Mouse (Mus musculus) myocyte (in vitro differentiated cells): ENCODE data around the gene Cnot3.

Experiments used
- MAX ChIP-seq: IDR thresholded peaks from one replicate; pipeline ENCODE4 v1.6.1; 2011; ENCODE audit warnings: low read depth, mild to moderate bottlenecking, control low read depth
- MYOD1 ChIP-seq, 3 experiments: IDR thresholded peaks; one replicate each; pipeline ENCODE4 v1.6.1; 2011; ENCODE audit warnings: control low read depth in 2 of 3, low read depth in 2 of 3, mild to moderate bottlenecking in 2 of 3, moderate library complexity in 1 of 3; ENCODE audit not compliant: insufficient read length in 2 of 3, control insufficient read depth in 1 of 3
- POLR2A ChIP-seq: IDR thresholded peaks from one replicate; pipeline ENCODE4 v1.6.1; 2011; ENCODE audit warnings: low read depth, mild to moderate bottlenecking, control low read depth, moderate library complexity; ENCODE audit not compliant: insufficient read length

GRCm38 (mm10) chr7:3703879-3704441, 58.9 kb downstream of the Cnot3 start, which contains the start of gene Rps9:
- TF ChIP-seq MYOD1 (IDR thresholded peaks at IDR 0.05; ENCODE audit: control insufficient read depth in 1 of 3, insufficient read length in 2 of 3, low read depth in 2 of 3) (peak in 1 of 3 experiments; percentile 1), MAX (no peak), POLR2A (peak; percentile 97)
